Mouse (Mus musculus): ENCODE data around the gene Oxct1. TPM values are rescaled to one million over a fixed set of nuclear protein-coding genes. Genes with fewer than 3 reads are reported as not detected.

Gene Oxct1
- polyA plus RNA-seq, 1 experiment = 206 TPM

DNA sequence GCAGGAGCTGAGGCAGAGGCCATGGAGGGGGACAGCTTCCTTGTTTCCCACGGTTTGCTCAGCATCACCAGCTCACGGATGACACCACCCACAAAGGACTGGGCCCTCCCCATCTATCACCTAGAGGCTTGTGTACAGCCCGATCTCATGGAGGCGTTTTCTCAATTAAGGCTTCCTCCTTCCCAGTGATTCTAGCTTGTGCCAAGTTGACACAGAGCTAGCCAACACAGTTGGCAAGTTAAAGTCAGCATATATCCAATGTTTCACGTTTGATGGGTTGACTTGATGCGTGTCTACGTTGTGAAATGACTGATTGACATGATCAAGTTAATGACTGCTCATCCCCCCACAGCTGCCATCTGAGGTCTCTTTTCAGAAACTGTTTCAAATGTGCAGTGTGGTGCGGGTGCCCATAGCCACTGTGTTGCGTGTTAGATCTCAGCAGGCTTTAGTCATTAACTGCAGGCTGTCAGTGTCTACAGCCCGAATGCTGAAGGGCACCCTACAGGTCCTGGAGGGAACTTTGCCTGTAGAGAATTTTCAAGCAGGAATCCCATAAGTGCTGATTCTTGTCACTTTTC is 74.2 kb downstream of the Oxct1 start:
- H3K4me1 ChIP-seq (ENCODE audit: control insufficient read depth, insufficient read depth, low read length) = no peaks in the 10 kb centered on the region

GRCm38 (mm10) chr15:4101025-4101424 is 74.8 kb downstream of the Oxct1 start:
- Histone ChIP-seq H3K27ac (ENCODE audit: insufficient read depth, low read length) (no peak overlapping the region), H3K4me1 (ENCODE audit: control insufficient read depth, insufficient read depth, low read length) (no peaks in the 10 kb centered on the region), H3K4me3 (ENCODE audit: insufficient read depth, low read length) (no peak overlapping the region)
- TF ChIP-seq POLR2A (IDR thresholded peaks at IDR 0.05; ENCODE audit: low read depth, low read length) (no peak), CTCF (IDR thresholded peaks at IDR 0.05; ENCODE audit: borderline replicate concordance, insufficient read depth, low read length) (no peak)

More for the DNA sequence above, 74.2 kb downstream of the Oxct1 start:
- TF ChIP-seq POLR2A (IDR thresholded peaks at IDR 0.05; ENCODE audit: low read depth, low read length) = no peak
- TF ChIP-seq CTCF (IDR thresholded peaks at IDR 0.05; ENCODE audit: borderline replicate concordance, insufficient read depth, low read length) = no peak
- H3K4me3 ChIP-seq (ENCODE audit: insufficient read depth, low read length) = no peak overlapping the region
- H3K27ac ChIP-seq (ENCODE audit: insufficient read depth, low read length) = no peak overlapping the region

- Histone ChIP-seq H3K4me1 (ENCODE audit: control insufficient read depth, insufficient read depth, low read length) (no peaks in the 10 kb centered on the region), H3K4me3 (ENCODE audit: insufficient read depth, low read length) (no peak overlapping the region), H3K27ac (ENCODE audit: insufficient read depth, low read length) (no peak overlapping the region)
- TF ChIP-seq POLR2A (IDR thresholded peaks at IDR 0.05; ENCODE audit: low read depth, low read length) = no peak
- TF ChIP-seq CTCF (IDR thresholded peaks at IDR 0.05; ENCODE audit: borderline replicate concordance, insufficient read depth, low read length) = no peak
These were observed 78.1 kb downstream of the Oxct1 start for GRCm38 (mm10) chr15:4104319-4104718.

DNA sequence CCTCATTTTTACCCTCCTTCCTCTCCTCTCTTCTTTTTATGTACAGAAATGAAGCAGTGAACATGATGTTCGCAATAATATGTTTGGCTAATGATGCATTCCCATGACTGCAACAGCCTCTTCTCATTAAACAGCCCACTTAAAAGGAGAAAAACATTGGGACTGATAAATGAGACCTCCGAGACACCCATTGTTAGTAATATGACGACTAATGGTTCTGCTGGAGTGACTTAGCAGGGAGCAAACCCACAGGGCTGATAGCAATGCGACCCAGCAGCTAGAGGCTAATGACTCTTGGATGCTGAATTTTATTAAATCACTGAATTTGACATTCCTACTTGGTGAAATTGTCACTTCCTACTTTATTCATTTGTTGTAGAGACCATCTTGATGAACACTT is 79.3 kb downstream of the Oxct1 start:
- TF ChIP-seq CTCF (IDR thresholded peaks at IDR 0.05; ENCODE audit: borderline replicate concordance, insufficient read depth, low read length) = no peak
- no peak for TF ChIP-seq POLR2A (IDR thresholded peaks at IDR 0.05; ENCODE audit: low read depth, low read length)
- Histone ChIP-seq H3K4me1 (ENCODE audit: control insufficient read depth, insufficient read depth, low read length) (no peaks in the 10 kb centered on the region), H3K4me3 (ENCODE audit: insufficient read depth, low read length) (no peak overlapping the region), H3K27ac (ENCODE audit: insufficient read depth, low read length) (no peak overlapping the region)

GRCm38 (mm10) chr15:4119962-4120361 is 93.8 kb downstream of the Oxct1 start:
- TF ChIP-seq CTCF (IDR thresholded peaks at IDR 0.05; ENCODE audit: borderline replicate concordance, insufficient read depth, low read length) (no peak), POLR2A (IDR thresholded peaks at IDR 0.05; ENCODE audit: low read depth, low read length) (no peak)
- Histone ChIP-seq H3K27ac (ENCODE audit: insufficient read depth, low read length) (no peak overlapping the region), H3K4me3 (ENCODE audit: insufficient read depth, low read length) (no peak overlapping the region), H3K4me1 (ENCODE audit: control insufficient read depth, insufficient read depth, low read length) (no peaks in the 10 kb centered on the region)

- H3K27ac ChIP-seq (ENCODE audit: insufficient read depth, low read length) = no peak overlapping the region
- H3K4me1 ChIP-seq (ENCODE audit: control insufficient read depth, insufficient read depth, low read length) = no peaks in the 10 kb centered on the region
- no peak for TF ChIP-seq POLR2A (IDR thresholded peaks at IDR 0.05; ENCODE audit: low read depth, low read length)
- TF ChIP-seq CTCF (IDR thresholded peaks at IDR 0.05; ENCODE audit: borderline replicate concordance, insufficient read depth, low read length) = no peak
- no peak overlapping the region for H3K4me3 ChIP-seq (ENCODE audit: insufficient read depth, low read length)
These were observed 98.5 kb downstream of the Oxct1 start for GRCm38 (mm10) chr15:4124648-4125047.

- H3K4me1 ChIP-seq (ENCODE audit: control insufficient read depth, insufficient read depth, low read length) = no peaks in the 10 kb centered on the region
- H3K27ac ChIP-seq (ENCODE audit: insufficient read depth, low read length) = no peak overlapping the region
- H3K4me3 ChIP-seq (ENCODE audit: insufficient read depth, low read length) = no peak overlapping the region
- TF ChIP-seq POLR2A (IDR thresholded peaks at IDR 0.05; ENCODE audit: low read depth, low read length) (no peak), CTCF (IDR thresholded peaks at IDR 0.05; ENCODE audit: borderline replicate concordance, insufficient read depth, low read length) (no peak)
These were observed 112.3 kb downstream of the Oxct1 start for GRCm38 (mm10) chr15:4138524-4138923.

DNA sequence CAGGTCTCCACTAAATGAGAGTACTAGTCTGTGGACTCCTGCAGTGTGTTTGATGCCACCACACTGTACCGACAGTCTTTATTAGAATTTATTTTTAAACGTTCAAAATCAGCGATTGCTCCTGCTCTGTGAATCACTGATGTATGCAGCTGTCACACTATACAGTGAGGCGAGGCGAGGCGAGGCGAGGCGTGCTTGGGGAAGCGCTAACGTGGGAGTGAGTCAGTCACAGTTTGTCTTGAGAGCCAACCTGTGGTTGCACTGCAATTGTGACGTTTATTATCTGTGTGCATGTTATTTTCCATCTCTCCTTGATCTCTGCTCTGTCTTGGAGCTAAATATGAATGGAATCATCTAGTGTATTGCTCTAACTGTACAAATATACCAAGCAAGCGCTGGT is 113.3 kb downstream of the Oxct1 start:
- TF ChIP-seq CTCF (IDR thresholded peaks at IDR 0.05; ENCODE audit: borderline replicate concordance, insufficient read depth, low read length) (no peak), POLR2A (IDR thresholded peaks at IDR 0.05; ENCODE audit: low read depth, low read length) (no peak)
- Histone ChIP-seq H3K4me3 (ENCODE audit: insufficient read depth, low read length) (no peak overlapping the region), H3K27ac (ENCODE audit: insufficient read depth, low read length) (no peak overlapping the region), H3K4me1 (ENCODE audit: control insufficient read depth, insufficient read depth, low read length) (no peaks in the 10 kb centered on the region)

DNA sequence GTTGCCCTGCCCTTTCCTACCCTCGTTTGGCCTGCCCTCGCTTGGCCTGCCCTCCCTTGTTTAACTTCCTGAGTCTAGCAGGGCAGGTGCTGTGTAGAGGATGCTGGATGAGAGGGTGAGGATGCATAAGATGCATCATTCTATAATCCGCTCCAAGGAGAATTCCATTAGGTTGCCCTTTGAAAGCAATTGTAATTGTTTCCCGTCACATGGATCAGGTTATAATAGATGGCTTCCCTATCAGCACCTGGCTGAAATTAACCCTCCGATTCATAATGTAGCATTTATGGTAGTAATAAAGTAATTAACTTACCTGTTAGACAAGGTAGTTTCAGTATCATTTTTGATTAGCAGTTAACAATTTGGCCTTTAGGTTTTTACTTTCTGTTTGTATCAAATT is 119.2 kb downstream of the Oxct1 start:
- no peak overlapping the region for H3K4me3 ChIP-seq (ENCODE audit: insufficient read depth, low read length)
- 0 out of 2 replicates have a peak, but pooled peaks cover 2% of the 10 kb centered on the region for H3K4me1 ChIP-seq (ENCODE audit: control insufficient read depth, insufficient read depth, low read length)
- H3K27ac ChIP-seq (ENCODE audit: insufficient read depth, low read length) = no peak overlapping the region
- TF ChIP-seq POLR2A (IDR thresholded peaks at IDR 0.05; ENCODE audit: low read depth, low read length) (no peak), CTCF (IDR thresholded peaks at IDR 0.05; ENCODE audit: borderline replicate concordance, insufficient read depth, low read length) (no peak)

DNA sequence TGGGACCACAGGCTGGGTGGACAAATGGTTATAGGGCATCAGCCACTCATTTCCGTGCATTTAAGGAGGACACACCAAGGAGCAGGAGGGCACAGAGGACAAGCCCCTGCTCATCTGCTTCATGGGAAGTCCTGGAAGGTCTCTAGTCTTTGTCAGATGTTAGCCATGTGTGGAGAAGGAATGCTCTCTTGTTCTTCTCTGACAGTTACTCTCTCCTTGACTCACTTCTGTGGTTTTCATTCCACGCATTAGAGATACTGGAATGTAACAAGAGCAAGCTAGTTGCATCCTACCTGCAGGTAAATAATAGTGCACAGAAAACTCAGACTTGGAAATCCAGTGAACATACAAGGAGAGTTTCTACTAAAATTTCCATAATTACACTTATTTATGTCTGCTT is 121.5 kb downstream of the Oxct1 start:
- TF ChIP-seq CTCF (IDR thresholded peaks at IDR 0.05; ENCODE audit: borderline replicate concordance, insufficient read depth, low read length) (no peak), POLR2A (IDR thresholded peaks at IDR 0.05; ENCODE audit: low read depth, low read length) (no peak)
- no peak overlapping the region for H3K4me3 ChIP-seq (ENCODE audit: insufficient read depth, low read length)
- 0 out of 2 replicates have a peak, but pooled peaks cover 2% of the 10 kb centered on the region for H3K4me1 ChIP-seq (ENCODE audit: control insufficient read depth, insufficient read depth, low read length)
- no peak overlapping the region for H3K27ac ChIP-seq (ENCODE audit: insufficient read depth, low read length)

Measured in embryonic fibroblast, embryonic 13.5 days (primary cell).